Mouse (Mus musculus) frontal cortex, adult 2 months (tissue): Measurements from ENCODE around the gene Hook2. TPM values are rescaled to one million over a fixed set of nuclear protein-coding genes. Genes with fewer than 3 reads are reported as not detected.

Experiments
- DNase-seq, 2 experiments: peaks; one replicate each; pipeline ENCODE4 v3.0.0; 2022; ENCODE audit warnings: low spot score in 1 of 2; ENCODE audit errors: extremely low spot score in 1 of 2
- polyA plus RNA-seq: library from polyadenylated mRNA; depleted of rRNA; stranded (reverse); fragments of >200 nt; gene quantifications from 2 replicates; pipeline ENCODE4 v1.2.3, GENCODE M21; 2012; rRNA removed

Gene Hook2
- polyA plus RNA-seq = 20.7 and 26.0 TPM in 2 replicates

DNA sequence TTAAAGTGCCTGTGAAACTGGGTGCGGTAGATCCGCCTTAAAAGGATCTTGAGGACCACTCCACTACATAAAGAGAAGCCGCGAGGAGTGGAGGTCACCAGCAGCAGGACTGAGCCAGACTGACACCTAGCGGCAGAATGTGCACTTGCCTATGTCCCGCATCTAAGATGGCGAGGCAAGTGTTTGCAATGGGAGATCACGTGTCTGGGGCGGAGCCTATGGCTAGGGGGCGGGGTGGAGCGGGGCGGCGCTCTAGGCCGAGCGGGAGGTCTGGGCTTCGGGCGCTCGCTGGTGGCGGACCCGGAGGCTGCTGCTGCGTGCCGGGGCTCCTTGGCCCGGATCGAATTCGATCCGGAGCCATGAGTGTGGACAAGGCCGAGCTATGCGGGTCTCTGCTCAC lies at the start of gene Hook2:
Gene Hook2, plus strand, starts transcription at position 255 of the 400 bp plus-strand sequence.
- DNase-seq = peak; percentile 95 to 98

DNA sequence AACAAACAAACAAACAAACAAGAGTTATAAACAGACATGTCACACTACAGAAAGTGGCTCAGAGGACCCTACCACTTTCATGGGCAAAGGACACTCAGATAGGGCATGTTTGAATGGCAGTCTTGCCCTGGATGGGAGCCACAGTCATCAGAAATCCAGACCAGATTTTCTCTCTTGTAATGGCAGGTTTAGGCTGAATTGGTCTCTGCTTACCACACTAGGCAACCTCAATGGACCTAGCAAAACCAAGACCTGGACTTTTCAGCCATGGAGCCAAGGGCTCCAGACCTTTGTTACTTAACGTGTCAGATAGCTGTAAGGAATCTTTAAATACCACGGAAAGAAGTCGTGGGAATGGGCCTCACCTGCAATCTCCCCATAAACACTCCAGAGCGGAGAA lies 46.7 kb upstream of the Hook2 start:
- DNase-seq = no peak

DNA sequence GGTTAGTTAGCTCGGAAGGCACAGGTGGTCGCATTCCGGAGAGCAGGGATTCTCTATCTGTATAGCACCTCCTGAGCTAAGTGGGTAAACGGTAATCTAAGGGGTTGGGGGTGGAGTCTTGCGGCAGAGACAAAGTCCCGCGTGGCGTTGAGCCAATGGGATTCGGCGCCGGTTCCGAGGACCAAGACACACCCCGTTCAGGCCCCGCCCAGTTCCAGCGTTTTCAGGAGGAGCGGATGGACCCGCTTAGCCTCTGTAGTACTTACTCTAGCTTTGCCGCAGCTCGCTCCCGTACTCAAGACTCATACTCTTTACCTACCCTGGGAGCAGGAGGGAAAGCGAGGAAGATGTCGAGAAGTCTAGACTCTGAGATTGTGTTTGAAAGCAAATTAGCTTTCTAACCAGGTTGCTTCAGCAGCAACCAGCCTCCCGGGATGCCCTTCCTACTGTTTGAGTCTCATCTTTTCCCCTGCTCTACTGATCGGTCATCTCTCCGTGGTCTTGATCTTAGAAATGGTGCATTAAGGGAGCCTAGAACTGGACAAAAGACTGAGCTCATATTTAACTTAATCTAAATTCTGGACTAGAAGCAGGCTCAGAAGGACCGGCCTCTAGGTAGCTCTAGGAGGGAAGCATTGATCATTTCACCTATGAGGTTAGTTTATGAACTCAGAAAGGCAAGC lies 45.8 kb upstream of the Hook2 start:
- DNase-seq = peak; percentile 57 to 82

- peak; percentile 77 to 85 for DNase-seq
Observed at GRCm38 (mm10) chr8:84945235-84945632, 45.2 kb upstream of the Hook2 start.

- DNase-seq = peak in 1 of 2 experiments; percentile 48
Observed at GRCm38 (mm10) chr8:84945633-84946527, 44.5 kb upstream of the Hook2 start.

- DNase-seq = no peak
Observed at GRCm38 (mm10) chr8:84946528-84947240, 43.7 kb upstream of the Hook2 start, which contains the start of gene Rtbdn. Gene Rtbdn, plus strand, starts transcription at chr8:84946991.

DNA sequence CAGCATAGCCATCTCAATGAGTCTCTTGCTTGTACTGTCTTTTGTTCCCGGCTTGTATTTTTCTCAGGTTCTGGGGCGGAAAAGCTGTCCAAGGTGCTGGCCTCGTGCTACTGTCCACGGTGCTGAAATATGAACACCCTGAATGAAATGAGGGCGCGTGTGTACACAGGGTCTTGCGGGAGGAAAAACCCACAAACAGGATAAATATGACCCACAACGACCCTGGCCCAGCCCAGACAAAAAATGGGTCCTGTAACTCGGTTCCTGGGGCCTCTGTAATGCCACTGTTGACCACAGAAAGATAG lies 43.2 kb upstream of the Hook2 start:
- DNase-seq = no peak

DNA sequence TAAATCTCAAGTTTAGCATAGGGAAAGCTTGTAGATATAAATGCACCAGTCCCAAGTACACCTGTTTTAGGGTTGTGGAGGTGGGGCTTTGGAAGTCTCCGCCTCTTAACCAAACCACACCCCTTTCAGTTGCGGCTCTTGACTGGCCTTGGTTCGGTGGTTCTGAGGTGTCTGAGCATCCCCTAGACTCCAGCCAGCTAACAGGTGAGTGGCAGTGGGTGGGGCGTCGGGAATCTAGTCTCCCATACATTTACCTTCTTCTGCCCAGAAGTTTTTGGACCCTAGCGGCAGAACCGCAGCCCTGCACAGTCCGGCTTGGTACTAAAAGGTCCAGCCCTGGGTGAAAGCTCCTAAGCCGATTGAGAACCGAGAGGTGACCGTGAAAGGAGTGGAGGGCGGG lies 40.6 kb upstream of the Hook2 start:
- no peak for DNase-seq

GRCm38 (mm10) chr8:84952612-84953255 lies 37.7 kb upstream of the Hook2 start:
- DNase-seq = no peak

DNA sequence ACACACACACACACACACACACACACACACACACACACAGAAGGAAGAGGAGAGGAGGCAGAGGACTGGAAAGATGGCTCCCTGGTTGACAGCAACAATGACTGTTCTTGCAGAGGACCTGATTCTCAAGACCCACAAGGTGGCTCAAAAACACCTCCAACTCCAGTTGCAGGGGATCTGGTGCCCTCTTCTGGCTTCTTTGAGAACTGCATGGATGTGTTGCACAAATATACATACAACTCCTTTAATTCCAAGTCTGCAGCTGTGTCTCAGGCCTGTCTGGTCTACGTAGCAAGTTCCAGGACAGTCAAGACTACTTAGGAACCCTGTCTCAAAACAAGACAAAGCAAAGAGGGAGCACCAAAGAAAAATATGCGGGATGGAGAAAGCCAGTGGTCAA lies 33.6 kb upstream of the Hook2 start:
- peak in 1 of 2 experiments; percentile 91 for DNase-seq

- no peak for DNase-seq
Observed at GRCm38 (mm10) chr8:84959811-84960210, 30.6 kb upstream of the Hook2 start.

GRCm38 (mm10) chr8:84963952-84964351 lies 26.5 kb upstream of the Hook2 start:
- no peak for DNase-seq

- DNase-seq = peak; percentile 93 to 95
Observed at GRCm38 (mm10) chr8:84965731-84966291, 24.6 kb upstream of the Hook2 start.

- DNase-seq = no peak
Observed at GRCm38 (mm10) chr8:84966603-84967002, 23.8 kb upstream of the Hook2 start.

- DNase-seq = no peak
Observed at GRCm38 (mm10) chr8:84967532-84968304, 22.7 kb upstream of the Hook2 start.

DNA sequence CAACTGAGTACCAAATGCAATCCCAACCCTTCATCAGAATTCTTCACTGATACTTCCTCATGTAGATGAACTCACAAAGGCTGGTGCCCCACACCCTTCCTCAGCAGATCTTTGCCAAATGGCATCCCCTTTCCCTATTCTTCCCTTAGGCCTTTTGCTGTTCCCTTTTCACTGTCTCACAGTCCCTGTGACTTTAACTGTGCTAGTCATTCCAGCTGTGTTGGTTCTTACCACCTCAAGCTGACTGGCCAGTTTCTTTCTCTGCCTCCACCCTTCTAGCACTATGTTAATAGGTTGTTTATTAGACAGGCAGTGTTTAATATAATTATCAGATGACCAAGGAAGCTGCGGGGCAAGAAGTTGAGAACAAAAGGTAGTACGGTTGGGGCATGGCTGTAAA lies 21.8 kb upstream of the Hook2 start:
- no peak for DNase-seq

GRCm38 (mm10) chr8:84969241-84970134 lies 20.9 kb upstream of the Hook2 start, which contains the start of the genes Gm49661, Prdx2 and Rnaseh2a:
Gene Gm49661, minus strand, starts transcription at chr8:84969433.
Gene Prdx2, plus strand, starts transcription at chr8:84969587.
Gene Rnaseh2a, minus strand, starts transcription at chr8:84969767.
- DNase-seq = peak in 1 of 2 experiments; percentile 77

DNA sequence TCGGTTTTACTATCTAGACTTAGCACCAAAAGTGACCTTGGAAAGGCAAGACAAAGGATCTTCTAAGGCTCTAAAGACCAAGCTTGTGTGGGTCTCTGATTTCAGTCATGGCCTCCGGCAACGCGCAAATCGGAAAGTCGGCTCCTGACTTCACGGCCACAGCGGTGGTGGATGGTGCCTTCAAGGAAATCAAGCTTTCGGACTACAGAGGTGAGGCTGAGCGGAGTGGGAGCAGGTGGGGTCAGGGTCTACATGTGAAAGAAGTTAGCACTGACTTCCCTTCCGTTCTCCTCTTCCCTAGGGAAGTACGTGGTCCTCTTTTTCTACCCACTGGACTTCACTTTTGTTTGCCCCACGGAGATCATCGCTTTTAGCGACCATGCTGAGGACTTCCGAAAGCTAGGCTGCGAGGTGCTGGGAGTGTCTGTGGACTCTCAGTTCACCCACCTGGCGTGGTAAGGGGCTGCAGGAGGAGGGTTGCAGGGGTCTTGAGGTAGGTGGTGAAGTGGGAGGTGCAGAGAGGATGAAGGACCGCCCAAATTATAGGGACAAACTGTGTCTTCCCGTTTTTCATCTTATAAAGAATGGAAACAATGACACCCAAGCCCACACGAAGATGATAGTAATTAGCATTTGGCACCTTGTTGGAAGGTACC lies 20.1 kb upstream of the Hook2 start:
- DNase-seq = no peak
